In the genomic region with DNA sequence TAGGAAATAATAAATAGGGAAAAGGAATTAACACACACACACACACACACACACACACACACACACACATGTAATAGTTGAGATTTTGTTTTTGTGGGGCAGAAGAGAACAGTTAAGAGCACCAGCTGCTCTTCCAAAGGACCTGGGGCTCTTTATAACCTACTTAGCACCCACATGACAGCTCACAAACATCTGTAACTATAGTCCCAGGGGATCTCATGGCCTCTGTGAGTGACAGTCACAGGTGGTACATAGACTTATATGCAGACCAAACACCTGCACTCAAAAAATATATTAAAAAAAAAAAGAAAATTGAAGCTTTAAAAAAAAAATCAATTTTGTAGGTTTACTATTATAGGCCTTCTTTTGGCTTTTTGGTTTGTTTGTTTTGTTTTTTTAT, we compare ENCODE assay signal across 33 mouse cellular contexts. TPM values are rescaled to one million over a fixed set of nuclear protein-coding genes. Genes with fewer than 3 reads are reported as not detected.
"Had no signal": no experiment of that assay in that cellular context is flagged by ENCODE, and none has a peak within 500 bp of the region (broad histone marks: within the 10 kb centered on the region; RNA-seq: fewer than 3 reads in every experiment).

No protein-coding gene starts in this region.

- H3K9ac ChIP-seq: limb, embryonic 12.5 days; limb, embryonic 15.5 days; liver, embryonic 14.5 days; liver, postnatal 0 days; lung, embryonic 14.5 days; midbrain, embryonic 12.5 days; neural tube, embryonic 13.5 days had no signal

- H3K27ac ChIP-seq: kidney, postnatal 0 days; layer of hippocampus, adult 2 months; left cerebral cortex, adult 2 months; limb, embryonic 12.5 days; limb, embryonic 15.5 days; liver, embryonic 14.5 days; macrophage; midbrain, embryonic 12.5 days; neural tube, embryonic 13.5 days; stomach, postnatal 0 days had no signal

- H3K9me3 ChIP-seq: limb, embryonic 12.5 days; limb, embryonic 15.5 days; midbrain, embryonic 12.5 days; neural tube, embryonic 13.5 days had no signal

- ATAC-seq: intestine, postnatal 0 days; liver, postnatal 0 days; lung, postnatal 0 days; midbrain, embryonic 16.5 days had no signal

- H3K4me3 ChIP-seq: layer of hippocampus, adult 2 months; left cerebral cortex, adult 2 months; limb, embryonic 12.5 days; limb, embryonic 15.5 days; midbrain, embryonic 12.5 days; myocyte; neural tube, embryonic 13.5 days had no signal

- DNase-seq: kidney, adult 2 months; kidney, postnatal 25 days; layer of hippocampus, adult 9-11 months; layer of hippocampus, postnatal 36 days; left cerebral cortex, postnatal 4 days; liver, postnatal 0 days; lung, embryonic 14.5 days; right cerebral cortex, adult 18-20 months; right cerebral cortex, postnatal 14 days; right cerebral cortex, postnatal 4 days had no signal

- H3K4me2 ChIP-seq: limb, embryonic 12.5 days; limb, embryonic 15.5 days; liver, embryonic 11.5 days; lung, embryonic 14.5 days; midbrain, embryonic 12.5 days; neural tube, embryonic 13.5 days had no signal

- H3K27me3 ChIP-seq: limb, embryonic 12.5 days; limb, embryonic 15.5 days; midbrain, embryonic 12.5 days; neural tube, embryonic 13.5 days had no signal

RNA-seq across cellular contexts. Expression of gene Gm17490, which starts 21.2 kb away (rescaled TPM):
- total RNA-seq: layer of hippocampus, adult 2 months; layer of hippocampus, postnatal 36 days; left cerebral cortex, adult 2 months; left cerebral cortex, postnatal 10 days; left cerebral cortex, postnatal 4 days; megakaryocyte, adult 5-6 weeks; monocyte, adult 5-6 weeks; neutrophil, adult 5-6 weeks had no signal
- polyA plus RNA-seq: intestine, embryonic 14.5 days; intestine, postnatal 0 days; kidney, adult 2 months; kidney, embryonic 14.5 days; kidney, postnatal 0 days; large intestine, adult 2 months; limb, embryonic 12.5 days; limb, embryonic 15.5 days; liver, embryonic 11.5 days; liver, embryonic 14.5 days; liver, postnatal 0 days; lung, embryonic 14.5 days; lung, postnatal 0 days; macrophage; midbrain, embryonic 12.5 days; midbrain, embryonic 16.5 days; myocyte; neural tube, embryonic 13.5 days; stomach, embryonic 14.5 days; stomach, postnatal 0 days had no signal

RNA-seq across cellular contexts. Expression of gene Il2ra, which starts 37.7 kb away (rescaled TPM):
- total RNA-seq: left cerebral cortex, postnatal 4 days had no signal
- polyA plus RNA-seq: intestine, embryonic 14.5 days; kidney, embryonic 14.5 days; kidney, postnatal 0 days; limb, embryonic 12.5 days; limb, embryonic 15.5 days; lung, embryonic 14.5 days; myocyte; stomach, embryonic 14.5 days; stomach, postnatal 0 days had no signal
